8 mouse cellular contexts compared by ENCODE assay signal in genomic region chr1:165320141-165320934, GRCm38 (mm10). TPM values are rescaled to one million over a fixed set of nuclear protein-coding genes. Genes with fewer than 3 reads are reported as not detected.
A peak's percentile ranks its signal among the peaks of the same experiment; 100 is the strongest.
DNase-seq lines count a peak whose midpoint lies in the region; ATAC-seq and TF ChIP-seq lines count a peak whose summit lies in the region.

No protein-coding gene starts in this region.

- WGBS in intestine, embryonic 15.5 days, result 32% methylated on average over 10 of the region's 10 CpGs

- H3K27me3 ChIP-seq in intestine, embryonic 15.5 days (replicated peaks), result no peaks in the 10 kb centered on the region

- no peak overlapping the region for H3K27ac ChIP-seq in cortical plate, adult 2 months (ENCODE audit: insufficient read depth, low read length)
- H3K27ac ChIP-seq in intestine, embryonic 15.5 days, result peak overlapping the region; percentile 64

- peaks cover 3% of the 10 kb centered on the region; the same call in 1 of the 2 replicates for H3K36me3 ChIP-seq in intestine, embryonic 15.5 days

- intact Hi-C loops in gastrocnemius, postnatal 36 days (cut with DNase I), result loop anchor here (5.0 kb wide), 1 partner anchor 73 kb away; no protein-coding TSS in a partner anchor
- intact Hi-C loops in left cerebral cortex, postnatal 14 days (cut with DNase I), result loop anchor here (5.0 kb wide), 1 partner anchor 83 kb away; the partner anchor contains the start of gene Tiprl

- DNase-seq in adrenal gland, adult 18-20 months (ENCODE audit: low spot score in 2 of 2), result peak; percentile 72 to 77
- DNase-seq in gastrocnemius, postnatal 36 days, result peak; percentile 63 to 78
- peak; percentile 58 to 79 for DNase-seq in left cerebral cortex, postnatal 14 days (ENCODE audit: low spot score in 2 of 2)
- peak; percentile 75 for DNase-seq in mesoderm, embryonic 11.5 days (ENCODE audit: low read depth, low spot score)
- peak; percentile 27 for DNase-seq in spleen, adult 12 weeks (ENCODE audit: low spot score)

- H3K4me3 ChIP-seq in cortical plate, adult 2 months (ENCODE audit: insufficient read depth, low read length), result no peak overlapping the region
- H3K4me3 ChIP-seq in intestine, embryonic 15.5 days (replicated peaks), result no peak overlapping the region

- peak; percentile 78 for ATAC-seq in intestine, embryonic 15.5 days
- no peak for ATAC-seq in inflammation-experienced regulatory T-cells, adult 6 months

- H3K4me1 ChIP-seq in cortical plate, adult 2 months (ENCODE audit: control insufficient read depth, insufficient read depth, low read length), result no peaks in the 10 kb centered on the region
- peaks cover 7% of the 10 kb centered on the region for H3K4me1 ChIP-seq in intestine, embryonic 15.5 days (replicated peaks)

- no peaks in the 10 kb centered on the region for H3K9me3 ChIP-seq in intestine, embryonic 15.5 days

- no peak for TF ChIP-seq POLR2A in cortical plate, adult 2 months (IDR thresholded peaks at IDR 0.05; ENCODE audit: extremely low read depth, insufficient read depth, low read length)

- TF ChIP-seq CTCF in cortical plate, adult 2 months (IDR thresholded peaks at IDR 0.05; ENCODE audit: extremely low read depth, insufficient read depth, low read length), result peak; percentile 87

- no peak overlapping the region for H3K9ac ChIP-seq in intestine, embryonic 15.5 days

- peak overlapping the region; percentile 28; the same call in 1 of the 2 replicates for H3K4me2 ChIP-seq in intestine, embryonic 15.5 days (replicated peaks)

RNA-seq across cellular contexts. Expression of gene Gpr161, which starts 24.7 kb away (rescaled TPM):
- total RNA-seq in adrenal gland, adult 18-20 months (2021), result under 1 TPM; 0.51 to 0.73 TPM
- polyA plus RNA-seq in cortical plate, adult 2 months (2012; rRNA removed), result 3.8 and 6.6 TPM in 2 replicates
- 1 to 10 TPM in 1 of 2 experiments, under 1 TPM in 1; 0.69 to 1.4 TPM for total RNA-seq in gastrocnemius, postnatal 36 days (2021)
- 0.92 TPM in 2 replicates for polyA plus RNA-seq in intestine, embryonic 15.5 days (2015; fragmentation: Nextera tagmentation; extraction: Ambion mirVana)
- 10 to 100 TPM in 1 of 2 experiments, 1 to 10 TPM in 1; 6.4 to 10.2 TPM for total RNA-seq in left cerebral cortex, postnatal 14 days (2021)
- polyA plus RNA-seq in inflammation-experienced regulatory T-cells, adult 6 months (2017; shearing (Covaris generic)), result not detected
